Mouse (Mus musculus): Measurements from ENCODE around the gene Supt4a. TPM values are rescaled to one million over a fixed set of nuclear protein-coding genes. Genes with fewer than 3 reads are reported as not detected.
A peak's percentile ranks its signal among the peaks of the same experiment; 100 is the strongest.

Supt4a gene
- total RNA-seq, 2 experiments from 2014 or later = 66.3 to 82.3 TPM

DNA sequence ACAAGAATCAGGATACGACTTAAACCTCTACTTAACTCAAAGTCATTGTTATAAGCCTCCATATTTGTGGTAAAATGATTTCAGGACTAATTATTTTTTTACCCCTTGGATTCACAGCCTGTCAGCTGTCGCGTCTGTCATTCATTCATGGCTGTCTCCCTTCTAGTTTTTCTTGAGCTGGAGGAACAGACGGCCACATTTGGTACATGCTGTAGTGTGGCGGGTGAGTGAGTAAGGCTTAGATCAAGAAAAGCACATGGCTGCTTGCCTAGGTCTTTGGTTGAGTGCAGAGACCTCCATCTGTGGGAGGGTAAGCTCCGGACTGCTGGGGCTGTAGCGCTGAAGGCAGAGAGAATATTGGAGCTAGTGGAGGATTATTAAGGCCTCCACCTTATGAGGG is 10.4 kb downstream of the Supt4a start:
- no peak for TF ChIP-seq CTCF (IDR thresholded peaks at IDR 0.05)
- H3K4me3 ChIP-seq = no peak overlapping the region
- no peak overlapping the region for H3K27ac ChIP-seq
- DNase-seq (ENCODE audit: extremely low spot score in 1 of 2, low spot score in 2 of 2) = no peak
- intact Hi-C loops (cut with DNase I) = no loop called here

DNA sequence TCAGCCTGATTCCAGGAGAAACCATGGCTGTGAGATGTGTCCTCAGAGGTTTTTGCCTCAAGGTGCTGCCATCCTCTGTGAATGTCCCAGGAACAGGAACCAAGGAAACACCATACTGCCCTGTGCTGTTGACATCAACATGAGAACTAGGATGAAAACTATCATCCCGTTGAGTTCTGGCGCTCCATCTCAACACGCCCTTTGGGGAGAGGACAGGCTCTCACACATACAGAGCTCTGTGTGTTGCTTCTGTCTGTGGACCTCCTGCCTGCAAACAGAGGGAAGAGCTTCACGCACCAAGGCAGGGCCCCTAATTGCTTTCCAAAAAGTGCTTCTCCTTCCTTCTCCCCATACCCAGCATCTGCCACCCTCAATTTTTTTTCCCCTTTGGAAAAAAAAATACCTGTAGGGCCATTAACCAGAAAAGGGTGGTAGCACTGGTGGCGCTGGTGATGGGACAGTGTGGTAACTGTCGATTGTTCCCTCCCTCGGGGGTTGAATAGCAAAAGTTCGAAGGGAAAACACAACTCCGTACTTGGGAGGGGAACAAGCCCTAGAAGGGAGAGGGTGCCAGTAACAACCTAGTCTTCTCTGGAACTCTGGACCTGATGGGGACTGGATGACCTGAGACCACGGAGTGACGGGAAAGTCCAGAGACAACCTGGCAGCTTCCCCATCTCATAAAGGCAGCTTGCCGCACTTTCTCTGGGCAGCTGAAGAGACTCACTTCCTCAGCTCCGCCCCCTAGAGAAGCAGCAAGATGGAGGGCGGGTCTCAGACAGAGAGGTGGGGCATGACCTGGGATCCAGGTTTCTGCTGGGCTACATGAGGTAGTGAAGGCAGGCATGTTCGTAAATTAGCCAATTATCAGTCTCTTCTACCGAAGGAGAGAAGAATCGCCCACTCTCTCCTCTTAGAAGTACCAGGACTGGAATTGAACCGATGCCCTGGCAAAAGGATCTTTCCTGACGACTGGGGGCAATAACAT is 11.1 kb downstream of the Supt4a start:
- Histone ChIP-seq H3K4me3 (no peak overlapping the region), H3K27ac (no peak overlapping the region)
- TF ChIP-seq CTCF (IDR thresholded peaks at IDR 0.05) = no peak
- intact Hi-C loops (cut with DNase I) = no loop called here
- no peak for DNase-seq (ENCODE audit: extremely low spot score in 1 of 2, low spot score in 2 of 2)

- no peak for DNase-seq (ENCODE audit: extremely low spot score in 1 of 2, low spot score in 2 of 2)
- Histone ChIP-seq H3K27ac (peak overlapping the region; percentile 59; the same call in 1 of the 2 replicates), H3K4me3 (no peak overlapping the region)
- intact Hi-C loops (cut with DNase I) = no loop called here
- TF ChIP-seq CTCF (IDR thresholded peaks at IDR 0.05) = no peak
Measured at GRCm38 (mm10) chr11:87749192-87750042, 12.1 kb downstream of the Supt4a start.

GRCm38 (mm10) chr11:87750043-87750421 is 12.7 kb downstream of the Supt4a start:
- intact Hi-C loops (cut with DNase I) = no loop called here
- no peak for DNase-seq (ENCODE audit: extremely low spot score in 1 of 2, low spot score in 2 of 2)
- no peak for TF ChIP-seq CTCF (IDR thresholded peaks at IDR 0.05)
- Histone ChIP-seq H3K27ac (peak overlapping the region; percentile 59; the same call in 1 of the 2 replicates), H3K4me3 (no peak overlapping the region)

GRCm38 (mm10) chr11:87750521-87750920 is 13.2 kb downstream of the Supt4a start:
- no peak overlapping the region for H3K27ac ChIP-seq
- intact Hi-C loops (cut with DNase I) = no loop called here
- no peak overlapping the region for H3K4me3 ChIP-seq
- no peak for DNase-seq (ENCODE audit: extremely low spot score in 1 of 2, low spot score in 2 of 2)
- TF ChIP-seq CTCF (IDR thresholded peaks at IDR 0.05) = no peak

- Histone ChIP-seq H3K4me3 (no peak overlapping the region), H3K27ac (no peak overlapping the region)
- intact Hi-C loops (cut with DNase I) = no loop called here
- no peak for TF ChIP-seq CTCF (IDR thresholded peaks at IDR 0.05)
- DNase-seq (ENCODE audit: extremely low spot score in 1 of 2, low spot score in 2 of 2) = no peak
Measured at GRCm38 (mm10) chr11:87751031-87751430, 13.7 kb downstream of the Supt4a start.

- intact Hi-C loops (cut with DNase I) = no loop called here
- TF ChIP-seq CTCF (IDR thresholded peaks at IDR 0.05) = no peak
- H3K4me3 ChIP-seq = no peak overlapping the region
- DNase-seq (ENCODE audit: extremely low spot score in 1 of 2, low spot score in 2 of 2) = no peak
- H3K27ac ChIP-seq = no peak overlapping the region
Measured at GRCm38 (mm10) chr11:87751491-87751966, 14.2 kb downstream of the Supt4a start.

DNA sequence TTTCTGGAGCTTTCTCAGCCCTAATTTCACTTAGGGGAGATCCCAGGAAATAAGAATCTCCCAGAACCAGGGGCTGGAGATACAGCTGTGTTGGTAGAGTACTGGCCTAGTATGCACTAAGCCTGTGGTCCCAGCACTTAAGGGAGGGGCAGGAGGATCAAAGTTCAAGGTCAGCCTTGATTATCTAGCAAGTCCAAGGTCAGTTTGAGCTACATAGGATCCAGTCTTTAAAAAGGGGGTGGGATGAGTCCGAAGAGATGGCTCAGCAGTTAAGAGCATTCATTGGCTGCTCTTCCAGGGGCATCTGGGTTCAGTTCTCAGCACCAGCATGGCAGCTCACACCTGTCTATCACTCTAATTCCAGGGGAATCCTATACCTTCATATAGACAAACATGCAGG is 15.0 kb downstream of the Supt4a start:
- TF ChIP-seq CTCF (IDR thresholded peaks at IDR 0.05) = no peak
- no peak for DNase-seq (ENCODE audit: extremely low spot score in 1 of 2, low spot score in 2 of 2)
- H3K4me3 ChIP-seq = no peak overlapping the region
- intact Hi-C loops (cut with DNase I) = no loop called here
- H3K27ac ChIP-seq = no peak overlapping the region

DNA sequence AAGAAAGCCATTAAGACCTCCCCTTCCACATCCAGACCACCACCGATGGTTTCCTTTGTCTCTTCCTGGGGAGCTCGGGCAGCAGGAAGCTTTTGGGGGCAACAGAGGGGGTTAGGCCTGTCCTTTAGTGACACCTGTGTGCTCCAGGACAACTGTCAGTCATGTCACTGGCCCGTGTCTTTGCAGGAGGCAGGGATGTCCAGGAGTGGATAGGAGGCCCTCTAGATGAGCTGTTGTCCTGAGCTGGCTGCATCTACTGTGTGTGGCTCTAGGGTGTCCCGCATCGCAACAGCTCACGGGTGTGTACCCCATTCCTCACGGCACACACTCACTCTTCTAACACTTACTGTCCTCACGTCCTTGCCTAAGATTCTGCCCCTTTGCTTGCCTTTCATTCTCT is 15.9 kb downstream of the Supt4a start:
- no peak for TF ChIP-seq CTCF (IDR thresholded peaks at IDR 0.05)
- intact Hi-C loops (cut with DNase I) = no loop called here
- DNase-seq (ENCODE audit: extremely low spot score in 1 of 2, low spot score in 2 of 2) = no peak
- no peak overlapping the region for H3K27ac ChIP-seq
- no peak overlapping the region for H3K4me3 ChIP-seq

DNA sequence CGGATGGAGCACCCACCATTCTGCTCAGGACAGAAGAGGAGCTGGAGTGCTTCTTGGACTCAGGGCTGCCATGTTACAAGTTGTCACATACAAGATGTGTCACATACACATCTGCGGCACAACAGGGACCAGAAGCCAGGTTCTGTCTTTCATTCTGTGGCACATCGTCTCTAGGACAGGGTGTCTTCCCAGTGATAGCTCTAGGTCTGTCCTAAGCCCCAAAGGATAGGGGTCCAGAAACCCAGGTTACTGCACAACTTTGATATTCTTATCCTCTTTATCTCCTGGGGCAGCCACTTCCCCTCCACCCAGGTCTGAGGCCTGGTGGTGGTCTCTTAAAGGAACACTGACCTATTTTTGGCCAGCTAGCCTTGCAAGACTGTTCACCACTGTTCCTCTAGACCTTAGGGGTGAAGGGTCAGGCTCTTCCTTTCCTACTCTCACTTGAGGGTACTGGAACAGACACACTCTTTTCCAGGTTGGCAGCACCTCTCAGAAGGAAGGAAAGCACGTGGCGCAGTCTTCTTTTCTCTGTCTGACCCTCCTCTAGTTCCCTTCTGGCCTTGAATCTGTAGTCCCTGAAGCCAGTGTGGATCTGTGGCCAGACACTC is 16.6 kb downstream of the Supt4a start:
- TF ChIP-seq CTCF (IDR thresholded peaks at IDR 0.05) = no peak
- intact Hi-C loops (cut with DNase I) = no loop called here
- no peak overlapping the region for H3K27ac ChIP-seq
- DNase-seq (ENCODE audit: extremely low spot score in 1 of 2, low spot score in 2 of 2) = no peak
- no peak overlapping the region for H3K4me3 ChIP-seq

DNA sequence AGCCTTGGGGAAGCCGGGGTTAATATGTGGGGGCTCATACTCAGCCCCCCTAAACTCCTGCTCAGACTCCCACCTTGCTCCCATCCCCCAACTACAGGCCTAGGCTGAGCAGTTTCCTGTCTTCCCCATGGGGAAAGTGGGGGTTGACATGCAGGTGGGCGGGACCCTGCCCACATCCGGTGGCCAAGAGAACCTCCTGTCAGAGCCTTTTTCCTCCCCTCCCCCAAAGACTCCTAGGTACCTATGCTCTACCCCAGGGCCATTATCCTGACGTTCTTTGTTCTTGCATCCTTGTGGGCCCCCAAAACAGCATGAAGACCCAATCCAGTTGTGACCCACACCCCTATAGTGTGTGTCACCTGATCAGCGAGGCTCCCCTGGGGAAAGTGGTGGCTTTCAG is 17.3 kb downstream of the Supt4a start:
- no peak overlapping the region for H3K27ac ChIP-seq
- no peak for TF ChIP-seq CTCF (IDR thresholded peaks at IDR 0.05)
- no peak for DNase-seq (ENCODE audit: extremely low spot score in 1 of 2, low spot score in 2 of 2)
- intact Hi-C loops (cut with DNase I) = no loop called here
- no peak overlapping the region for H3K4me3 ChIP-seq
